Mouse (Mus musculus) ES-CJ7 (cell line): Measurements from ENCODE around the gene Lgr6.

ENCODE experiments used
- DNase-seq: peaks from one replicate; pipeline ENCODE4 v3.0.0; 2011; ENCODE audit warnings: low read depth, low spot score

The Lgr6 gene

DNA sequence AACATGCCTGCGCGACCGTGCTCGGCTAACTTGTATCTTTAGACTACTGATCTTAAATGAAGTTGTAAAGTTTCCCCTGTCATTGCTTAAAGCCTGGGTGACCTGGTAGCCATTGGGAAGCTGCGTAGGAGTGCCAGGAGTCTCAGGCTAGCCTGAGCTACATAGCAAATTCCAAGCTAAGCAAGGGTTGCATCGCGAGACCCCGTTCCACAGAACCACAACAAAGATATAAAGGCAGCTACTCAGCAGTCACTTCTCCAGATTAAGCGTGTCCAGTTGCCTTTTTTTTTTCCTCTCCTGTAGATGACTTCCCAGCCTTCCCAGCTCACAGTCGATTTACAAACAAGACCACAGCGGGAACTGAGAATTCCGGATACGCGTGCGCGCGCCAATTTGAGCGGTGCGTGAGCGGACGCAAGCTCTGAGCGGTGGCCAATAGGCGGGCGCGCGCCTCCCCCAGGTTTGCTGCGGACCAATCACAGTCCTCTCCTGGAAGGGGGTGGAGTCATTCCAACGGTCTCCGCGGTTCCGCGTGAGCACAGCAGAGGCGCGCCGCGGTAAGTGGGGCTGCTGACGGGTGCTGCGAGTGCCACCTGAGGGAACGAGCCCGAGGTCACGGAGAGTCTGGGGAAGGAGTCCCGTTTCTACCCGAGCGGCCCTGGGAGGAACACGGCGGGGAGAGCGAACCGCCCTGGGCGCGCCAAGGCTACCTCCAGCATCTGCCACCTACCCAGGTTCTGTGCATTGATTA, 142.8 kb downstream of the Lgr6 start, which contains the start of gene Ube2t:
Gene Ube2t, plus strand, starts transcription at position 513 of the 751 bp plus-strand sequence.
- DNase-seq: peak; percentile 98

DNA sequence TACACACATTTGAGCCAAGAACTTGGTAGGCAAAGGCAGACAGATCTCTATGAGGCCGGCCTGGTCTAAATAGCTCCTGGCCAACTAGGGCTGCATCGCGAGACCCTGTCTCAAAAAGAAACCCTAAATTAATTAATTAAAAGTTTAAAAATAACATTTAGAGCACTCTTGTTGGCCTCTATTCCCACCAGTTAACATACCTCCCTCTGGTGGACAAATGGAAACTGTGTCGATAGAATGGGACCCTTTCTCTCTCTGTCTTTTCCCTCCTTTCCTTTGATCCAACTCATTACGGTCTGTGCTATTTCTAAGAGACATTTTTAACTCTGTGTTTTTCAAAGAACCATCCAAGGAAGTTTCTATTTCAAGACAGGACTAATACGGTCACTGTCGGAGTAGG, 144.4 kb downstream of the Lgr6 start:
- DNase-seq: peak; percentile 41

DNA sequence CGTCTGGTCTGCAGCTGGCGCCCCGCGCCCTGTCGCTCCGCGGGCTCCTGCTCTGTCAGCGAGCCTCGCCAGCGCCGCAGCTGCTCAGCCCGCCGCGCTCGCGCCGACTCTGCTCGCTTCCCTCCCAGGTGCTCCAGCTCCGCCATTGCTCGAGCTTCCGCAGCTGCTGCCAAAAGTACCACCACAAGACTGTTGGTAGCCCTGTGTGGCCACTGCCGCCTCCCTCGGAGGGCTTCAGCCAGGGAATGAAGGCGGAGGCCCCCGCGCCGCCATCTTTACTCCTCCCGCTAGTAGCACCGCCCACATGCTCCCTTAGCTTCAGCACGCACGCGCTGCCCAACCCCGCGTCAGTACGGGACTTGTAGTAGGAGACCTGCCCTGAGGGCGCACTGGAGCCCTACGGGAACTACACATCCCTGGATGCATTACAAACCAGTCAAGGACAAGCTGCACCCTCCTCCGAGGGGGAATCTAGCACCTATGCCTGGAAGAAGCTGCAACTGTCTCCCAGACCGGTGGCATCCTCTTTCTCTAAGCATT, 149.4 kb downstream of the Lgr6 start, which contains the start of gene Ppp1r12b:
Gene Ppp1r12b, minus strand, starts transcription at position 306 of the 540 bp plus-strand sequence.
- peak; percentile 100 for DNase-seq

DNA sequence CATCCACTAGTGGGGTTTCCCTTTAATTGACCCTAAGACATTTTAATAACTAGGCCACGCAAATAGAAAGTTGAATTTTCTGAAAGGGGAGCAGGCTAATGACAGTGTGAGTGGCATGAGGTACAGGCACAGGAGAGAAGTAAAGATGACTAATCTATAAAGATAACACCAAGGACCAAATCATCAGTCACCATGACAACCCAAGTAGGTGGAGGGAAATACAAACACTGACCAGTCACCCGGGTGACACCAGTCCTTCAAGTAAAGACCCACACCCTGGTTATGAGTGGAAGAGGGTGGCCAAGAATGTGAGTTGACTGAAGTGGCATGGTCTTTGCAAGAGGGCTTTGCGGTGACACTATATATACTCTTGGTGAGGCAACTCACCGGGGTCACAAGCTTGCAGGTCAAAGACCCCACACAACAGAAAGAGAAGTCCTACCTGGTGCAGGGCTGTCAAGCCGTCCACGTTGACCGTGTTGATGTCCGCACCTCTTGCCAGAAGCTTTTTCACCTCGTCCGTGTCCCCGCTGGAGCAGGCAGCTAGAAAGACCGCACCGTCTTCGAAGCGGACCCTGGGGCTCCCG, 149.9 kb downstream of the Lgr6 start:
- DNase-seq: no peak

DNA sequence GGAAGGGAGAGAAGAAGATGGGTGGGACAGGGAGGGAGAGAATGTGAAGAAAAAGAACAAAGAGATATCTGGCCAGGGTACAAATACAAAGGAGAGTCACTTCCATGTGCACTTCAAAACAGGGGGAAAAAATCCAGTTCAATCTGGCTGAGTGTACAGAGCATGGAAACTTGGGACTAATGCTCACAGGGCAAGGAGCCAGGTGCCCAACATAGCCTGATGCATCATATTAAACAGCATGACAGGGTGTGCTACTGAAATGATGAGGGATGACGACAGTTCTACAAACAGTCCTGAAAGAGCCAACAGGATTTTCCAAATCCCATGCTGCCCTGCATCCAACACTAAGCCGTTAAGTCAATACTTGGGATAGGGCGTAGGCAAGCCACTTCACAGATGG, 155.1 kb downstream of the Lgr6 start:
- DNase-seq: no peak

DNA sequence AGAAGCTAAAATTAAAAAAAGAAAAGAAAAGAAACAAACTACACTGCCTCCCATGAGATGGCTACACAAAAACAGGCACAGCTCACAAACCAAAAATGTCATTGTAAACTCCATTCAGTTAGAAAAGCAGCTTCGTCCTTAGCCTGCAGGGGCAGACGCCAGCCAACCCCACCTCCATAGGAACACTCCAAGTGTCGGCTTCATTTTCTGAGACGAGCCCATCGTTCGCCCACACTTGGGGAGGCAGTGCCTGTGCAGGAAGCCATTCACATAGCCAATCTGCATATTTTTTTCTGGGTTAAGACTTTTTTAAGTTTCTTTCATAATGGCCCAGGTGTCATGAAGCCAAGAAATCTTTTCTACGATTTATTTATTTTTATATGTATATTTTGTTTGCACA, 157.5 kb downstream of the Lgr6 start:
- no peak for DNase-seq

DNA sequence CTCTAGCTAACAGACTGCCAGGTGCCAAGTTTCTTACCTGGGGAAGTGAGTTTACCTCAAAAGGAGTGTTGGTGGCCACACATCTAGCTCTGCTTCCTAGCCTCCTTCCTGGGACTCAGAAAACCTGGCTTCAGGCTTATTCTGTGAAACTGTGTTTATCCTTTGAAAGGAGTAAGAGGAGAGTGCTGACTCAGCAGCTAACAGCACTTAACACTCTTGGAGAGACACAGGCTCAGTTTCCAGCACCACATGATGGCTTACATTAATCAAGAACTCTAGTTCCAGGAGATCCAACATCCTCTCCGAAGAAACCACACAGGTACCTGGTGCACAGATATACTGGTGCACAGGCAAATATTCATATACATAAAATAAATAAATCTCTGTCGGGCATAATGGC, 162.2 kb downstream of the Lgr6 start:
- no peak for DNase-seq

DNA sequence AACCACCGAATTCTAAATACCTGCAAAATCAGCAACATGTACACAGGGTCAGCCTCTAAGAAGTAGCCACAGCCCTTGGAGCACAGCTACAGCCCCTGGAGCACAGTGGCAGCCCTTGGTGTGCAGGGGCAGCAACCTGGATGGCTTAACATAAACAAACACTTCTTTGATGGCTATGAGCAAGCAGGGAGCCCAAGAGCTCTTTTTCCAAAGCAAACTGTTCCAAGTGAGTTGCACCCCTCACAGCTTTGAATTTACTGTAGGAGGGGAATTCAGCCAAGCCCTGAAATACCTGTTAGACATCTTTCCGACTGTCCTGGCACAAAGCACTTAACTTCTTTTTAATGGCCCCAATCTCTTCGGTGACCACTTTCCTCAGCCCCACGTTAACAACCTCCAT, 164.2 kb downstream of the Lgr6 start:
- peak; percentile 25 for DNase-seq

DNA sequence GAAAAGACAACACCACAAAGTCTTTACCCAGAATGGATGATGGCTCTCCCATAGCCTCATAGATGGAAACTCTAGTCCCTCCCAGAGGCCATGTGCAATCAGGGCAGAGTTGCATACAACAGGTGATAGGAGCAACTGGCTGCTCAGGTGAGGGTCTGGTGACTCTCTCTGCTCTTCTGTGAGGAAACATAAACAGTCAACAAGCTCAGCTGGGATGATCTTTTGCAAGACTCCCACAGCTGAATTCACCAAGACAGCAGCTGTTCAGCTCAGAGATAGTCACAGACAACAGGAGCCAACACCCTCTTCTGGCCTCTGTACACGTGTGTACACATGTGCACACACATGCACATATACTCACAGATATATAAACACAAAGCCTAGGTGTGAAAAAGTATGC, 166.8 kb downstream of the Lgr6 start:
- DNase-seq: no peak

DNA sequence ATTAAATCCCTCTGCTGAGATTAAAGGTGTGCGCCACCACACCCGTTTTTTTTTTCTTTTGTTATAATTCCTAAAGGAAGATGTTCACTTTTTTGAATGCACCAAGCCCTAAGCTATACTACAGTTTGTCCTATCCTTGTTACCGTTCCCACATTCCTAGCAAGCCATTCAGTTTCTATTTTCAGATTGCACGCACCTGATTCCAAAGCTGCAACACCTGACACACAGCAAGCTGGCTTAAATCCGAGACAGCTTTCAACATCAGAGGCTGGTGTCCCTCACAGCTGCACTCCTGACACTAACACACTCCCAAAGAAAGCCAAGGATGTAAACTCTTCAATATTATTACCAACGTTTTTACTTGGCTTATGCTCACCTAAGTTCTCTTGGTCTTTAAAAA, 168.7 kb downstream of the Lgr6 start:
- DNase-seq: no peak
